Mouse (Mus musculus) brain, embryonic 14.5 days (tissue): ENCODE data around the gene Plekho2. TPM values are rescaled to one million over a fixed set of nuclear protein-coding genes. Genes with fewer than 3 reads are reported as not detected.

ENCODE experiments used
- DNase-seq: peaks from one replicate; pipeline ENCODE4 v3.0.0-alpha.2; 2011; ENCODE audit warnings: low read depth
- CTCF ChIP-seq: fragments of 200-500 bp; IDR thresholded peaks from 2 replicates; pipeline ENCODE4 v1.5.1; 2012; ENCODE audit warnings: inconsistent platforms, mild to moderate bottlenecking, moderate library complexity, borderline replicate concordance; ENCODE audit not compliant: insufficient read depth, insufficient read length; ENCODE audit errors: extremely low read depth
- POLR2A ChIP-seq: fragments of 200-500 bp; IDR thresholded peaks from 2 replicates; pipeline ENCODE4 v1.6.1; 2012; ENCODE audit warnings: mild to moderate bottlenecking, inconsistent platforms, borderline replicate concordance; ENCODE audit not compliant: poor library complexity, insufficient read depth, insufficient read length, severe bottlenecking; ENCODE audit errors: extremely low read depth
- polyA plus RNA-seq: library from polyadenylated mRNA; depleted of rRNA; stranded (reverse); fragments of >200 nt; gene quantifications from 2 replicates; pipeline ENCODE4 v1.2.3, GENCODE M21; 2012

Plekho2 gene
- polyA plus RNA-seq, 1 experiment, result 5.9 TPM

DNA sequence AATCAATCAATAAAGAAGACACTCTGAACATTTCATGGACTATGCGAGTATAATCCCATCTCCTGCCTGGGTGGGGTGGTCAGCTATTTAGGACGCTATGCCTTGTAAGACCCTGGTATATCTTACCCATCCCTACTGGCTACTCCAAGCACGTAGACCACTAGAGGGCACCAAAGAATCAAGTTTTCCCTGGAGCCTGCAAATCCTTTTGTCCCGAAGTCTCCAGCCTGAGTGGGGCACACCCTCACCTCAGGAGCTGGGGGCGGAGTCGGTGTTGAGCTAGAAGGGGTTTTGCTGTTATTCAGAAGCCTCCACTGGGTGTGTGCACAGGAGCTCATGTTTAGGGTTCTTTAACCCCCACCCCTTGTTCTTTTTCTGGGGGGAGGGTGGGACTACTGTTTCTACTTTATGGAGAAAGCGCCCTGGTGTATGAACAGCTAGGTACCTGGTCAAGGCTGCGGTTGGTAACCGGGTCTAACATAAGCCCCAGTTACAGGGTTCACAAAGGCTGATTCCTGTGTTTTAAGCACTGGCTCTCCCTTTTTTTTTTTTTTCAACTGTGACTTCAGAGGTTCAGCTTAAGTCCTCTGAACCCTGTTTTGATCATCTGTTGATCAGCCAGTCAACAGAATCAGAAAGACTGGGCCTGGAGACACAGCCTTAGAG, 25.8 kb upstream of the Plekho2 start:
- TF ChIP-seq POLR2A (no peak), CTCF (peak; percentile 77)
- DNase-seq, result peak; percentile 97

- TF ChIP-seq CTCF (peak; percentile 42; the same call in 1 of the 2 replicates), POLR2A (no peak)
Observed at GRCm38 (mm10) chr9:65603401-65604102, 23.7 kb upstream of the Plekho2 start.

GRCm38 (mm10) chr9:65600951-65601350, 21.1 kb upstream of the Plekho2 start:
- DNase-seq, result no peak
- TF ChIP-seq CTCF (no peak), POLR2A (no peak)

More at GRCm38 (mm10) chr9:65603401-65604102, 23.7 kb upstream of the Plekho2 start:
- peak; percentile 11 for DNase-seq

DNA sequence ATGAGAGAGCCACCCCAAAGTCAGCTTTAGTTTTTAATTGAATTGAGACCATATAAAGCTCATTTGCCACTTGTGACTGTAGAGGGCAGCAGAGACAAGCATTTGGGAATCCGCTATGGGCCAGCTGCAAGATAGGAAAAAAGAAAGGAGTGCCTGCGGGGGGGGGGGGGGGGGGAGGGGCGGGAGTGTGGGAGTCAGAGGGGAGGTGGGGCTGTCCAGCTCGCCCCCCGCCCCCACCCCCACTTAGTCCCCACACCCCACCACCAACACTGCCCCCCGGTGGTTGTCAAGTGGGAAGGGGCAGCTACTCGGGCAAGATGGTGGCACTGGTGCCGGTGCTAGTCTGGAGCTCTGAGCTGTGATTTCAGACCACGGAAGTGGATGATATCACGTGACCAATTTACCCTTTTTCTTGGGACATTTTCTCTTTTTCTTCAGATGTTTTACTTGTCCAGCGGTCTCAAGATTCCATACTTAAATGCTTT, 19.0 kb upstream of the Plekho2 start:
- TF ChIP-seq CTCF, result peak; percentile 57; the same call in 1 of the 2 replicates
- TF ChIP-seq POLR2A, result no peak
- peak; percentile 73 for DNase-seq

DNA sequence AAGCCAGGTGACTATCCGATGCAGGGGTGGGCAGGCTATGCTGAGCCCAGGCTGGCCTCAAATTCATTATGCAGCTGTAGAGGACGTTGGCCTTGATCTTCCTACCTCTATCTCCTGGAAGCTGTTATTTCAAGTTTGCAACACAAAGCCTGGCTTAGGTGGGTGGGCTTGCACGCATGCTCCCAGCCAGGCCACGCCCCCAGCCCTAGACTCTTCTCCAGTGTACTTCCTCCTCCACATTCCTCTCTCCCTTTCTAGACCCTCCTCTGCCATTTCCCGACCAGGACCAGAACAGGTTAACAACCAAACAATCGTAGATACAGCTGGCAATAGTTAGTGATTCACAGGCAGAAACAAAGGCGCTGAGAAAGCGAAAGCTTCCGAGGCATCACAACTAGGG, 13.8 kb upstream of the Plekho2 start:
- no peak for TF ChIP-seq CTCF
- no peak for TF ChIP-seq POLR2A
- no peak for DNase-seq

DNA sequence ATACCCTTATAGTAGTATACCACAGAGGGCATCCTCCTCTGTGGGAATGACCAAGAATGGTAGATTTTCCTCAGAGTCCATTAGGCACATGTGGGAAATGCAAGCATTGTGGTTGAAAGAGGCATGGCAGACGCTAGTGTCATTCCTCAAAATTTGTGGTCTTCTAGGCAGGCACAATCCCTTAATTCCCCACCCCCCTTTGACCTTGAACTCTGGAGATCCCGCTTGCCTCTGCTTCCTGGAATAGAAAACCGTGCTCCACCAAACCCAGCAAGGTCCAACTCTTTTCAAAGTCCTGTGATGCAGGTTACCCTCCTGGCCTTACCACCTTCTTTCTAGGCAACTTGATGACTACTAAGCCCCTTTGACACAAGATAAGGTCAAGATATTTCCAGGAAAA, 12.9 kb upstream of the Plekho2 start:
- no peak for TF ChIP-seq POLR2A
- no peak for TF ChIP-seq CTCF
- DNase-seq, result no peak

GRCm38 (mm10) chr9:65589091-65589490, 9.3 kb upstream of the Plekho2 start:
- DNase-seq, result no peak
- TF ChIP-seq CTCF, result no peak
- no peak for TF ChIP-seq POLR2A

- DNase-seq, result peak; percentile 44
- TF ChIP-seq CTCF (no peak), POLR2A (no peak)
Observed at GRCm38 (mm10) chr9:65587573-65588358, 7.9 kb upstream of the Plekho2 start.

DNA sequence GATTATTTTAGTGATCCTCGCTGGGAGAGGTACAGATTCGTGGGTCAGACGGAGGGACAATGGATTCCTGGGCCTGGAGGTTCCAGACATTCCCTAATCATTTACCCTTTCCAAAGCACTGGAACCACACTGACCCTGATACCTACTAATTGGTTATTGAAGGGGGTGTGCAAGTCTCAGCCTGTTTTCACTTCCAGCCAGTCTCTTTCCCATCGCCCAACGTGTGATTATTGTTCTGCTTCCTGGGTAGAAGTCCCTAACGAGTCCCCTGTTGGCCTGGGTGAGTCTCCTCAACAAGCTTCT, 7.4 kb upstream of the Plekho2 start:
- DNase-seq, result peak; percentile 26
- TF ChIP-seq POLR2A (no peak), CTCF (no peak)

GRCm38 (mm10) chr9:65586406-65587269, 6.8 kb upstream of the Plekho2 start, which contains the start of gene Pif1:
TSS of gene Pif1 (plus strand) at chr9:65587160.
- no peak for TF ChIP-seq POLR2A
- TF ChIP-seq CTCF, result no peak
- DNase-seq, result peak; percentile 95

GRCm38 (mm10) chr9:65583045-65583444, 3.2 kb upstream of the Plekho2 start:
- DNase-seq, result no peak
- TF ChIP-seq CTCF, result no peak
- no peak for TF ChIP-seq POLR2A
